Mouse (Mus musculus): Measurements from ENCODE around the gene Cxcr6. TPM values are rescaled to one million over a fixed set of nuclear protein-coding genes. Genes with fewer than 3 reads are reported as not detected.
"Not testable (repeated sequence)": the region's sequence is repeated elsewhere in the genome, so short reads cannot be mapped to it uniquely, and the experiment has no call there.

Gene Cxcr6
- polyA plus RNA-seq (2015; fragmentation: Nextera tagmentation; extraction: Ambion mirVana), result 0.31 and 0.45 TPM in 2 replicates

GRCm38 (mm10) chr9:123806267-123806666 is at the start of gene Cxcr6:
Cxcr6 (plus strand) TSS chr9:123806475.
- Histone ChIP-seq H3K9ac (no peak within 1 kb of the TSS), H3K36me3 (peaks cover 35% of the 10 kb centered on the region), H3K27ac (no peak within 1 kb of the TSS), H3K4me1 (no peaks in the 10 kb centered on the region), H3K9me3 (no peaks in the 10 kb centered on the region), H3K4me3 (no peak within 1 kb of the TSS), H3K4me2 (no peak within 1 kb of the TSS), H3K27me3 (no peaks in the 10 kb centered on the region)
- WGBS, result 87% methylated on average over 5 of the region's 5 CpGs
- ATAC-seq (ENCODE audit: insufficient number of reproducible peaks, insufficient read depth, low FRiP score, low TSS enrichment, low read depth), result no peak

GRCm38 (mm10) chr9:123756752-123757151 is 49.5 kb upstream of the Cxcr6 start:
- no peak overlapping the region for H3K4me3 ChIP-seq
- H3K4me2 ChIP-seq, result no peak overlapping the region
- no peaks in the 10 kb centered on the region for H3K9me3 ChIP-seq
- H3K27me3 ChIP-seq, result no peaks in the 10 kb centered on the region
- no peaks in the 10 kb centered on the region for H3K36me3 ChIP-seq
- 63% methylated on average over 3 of the region's 3 CpGs for WGBS
- no peaks in the 10 kb centered on the region for H3K4me1 ChIP-seq
- H3K27ac ChIP-seq, result no peak overlapping the region
- no peak overlapping the region for H3K9ac ChIP-seq
- no peak for ATAC-seq (ENCODE audit: insufficient number of reproducible peaks, insufficient read depth, low FRiP score, low TSS enrichment, low read depth)

DNA sequence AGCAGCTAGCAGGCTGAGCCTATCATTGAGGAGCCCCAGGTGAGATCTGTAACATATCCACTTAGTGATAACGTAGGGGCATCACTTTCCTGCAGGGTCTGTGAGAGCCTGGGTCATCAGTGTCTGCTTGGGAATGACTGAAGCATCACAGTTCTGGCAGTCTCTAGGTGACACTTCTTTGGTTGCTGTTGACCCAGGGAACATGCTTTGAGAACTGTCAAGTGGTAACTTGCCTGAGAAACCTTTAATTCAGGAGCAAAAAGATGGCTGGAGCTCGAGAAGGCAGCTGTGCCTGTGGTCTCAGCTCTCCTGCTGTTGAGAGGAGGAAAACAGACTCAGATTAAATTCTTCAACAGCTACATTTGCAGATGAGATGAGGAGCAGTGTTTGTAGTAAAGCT is 48.9 kb upstream of the Cxcr6 start:
- WGBS, result 52% methylated on average over 2 of the region's 2 CpGs
- H3K9me3 ChIP-seq, result no peaks in the 10 kb centered on the region
- no peak overlapping the region for H3K27ac ChIP-seq
- H3K4me2 ChIP-seq, result no peak overlapping the region
- ATAC-seq (ENCODE audit: insufficient number of reproducible peaks, insufficient read depth, low FRiP score, low TSS enrichment, low read depth), result no peak
- H3K36me3 ChIP-seq, result no peaks in the 10 kb centered on the region
- H3K4me3 ChIP-seq, result no peak overlapping the region
- no peaks in the 10 kb centered on the region for H3K4me1 ChIP-seq
- H3K9ac ChIP-seq, result no peak overlapping the region
- no peaks in the 10 kb centered on the region for H3K27me3 ChIP-seq

GRCm38 (mm10) chr9:123758156-123758555 is 48.1 kb upstream of the Cxcr6 start:
- no peak overlapping the region for H3K4me2 ChIP-seq
- no peaks in the 10 kb centered on the region for H3K36me3 ChIP-seq
- ATAC-seq (ENCODE audit: insufficient number of reproducible peaks, insufficient read depth, low FRiP score, low TSS enrichment, low read depth), result no peak
- no peak overlapping the region for H3K4me3 ChIP-seq
- H3K27ac ChIP-seq, result no peak overlapping the region
- 69% methylated on average over 1 of the region's 1 CpGs for WGBS
- H3K4me1 ChIP-seq, result peaks cover 5% of the 10 kb centered on the region; the same call in 1 of the 2 replicates
- no peak overlapping the region for H3K9ac ChIP-seq
- no peaks in the 10 kb centered on the region for H3K27me3 ChIP-seq
- H3K9me3 ChIP-seq, result no peaks in the 10 kb centered on the region

- Histone ChIP-seq H3K27me3 (no peaks in the 10 kb centered on the region), H3K4me1 (peaks cover 7% of the 10 kb centered on the region; the same call in 1 of the 2 replicates)
- no peak for ATAC-seq (ENCODE audit: insufficient number of reproducible peaks, insufficient read depth, low FRiP score, low TSS enrichment, low read depth)
These were observed 47.6 kb upstream of the Cxcr6 start for GRCm38 (mm10) chr9:123758645-123759044.

DNA sequence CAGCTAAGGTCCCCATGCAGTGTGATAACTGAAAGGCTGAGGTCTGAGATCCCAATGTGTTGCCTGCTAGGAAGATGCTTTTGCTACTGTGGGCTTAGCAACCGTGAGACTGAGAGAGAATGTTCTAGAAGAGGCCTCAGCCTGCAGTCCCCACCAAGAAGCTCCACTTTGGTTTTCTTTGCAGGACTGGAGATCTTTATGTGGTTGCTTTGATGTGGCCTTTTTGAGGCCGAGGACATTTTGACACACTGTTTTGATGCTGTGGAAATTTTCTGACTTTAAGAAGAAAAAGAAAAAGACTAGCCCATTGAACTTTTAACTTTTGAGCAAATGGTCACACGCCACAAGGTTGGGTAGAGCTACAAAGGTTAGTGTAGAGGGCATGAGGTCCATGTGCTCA is 45.5 kb upstream of the Cxcr6 start:
- no peaks in the 10 kb centered on the region for H3K36me3 ChIP-seq
- no peak overlapping the region for H3K9ac ChIP-seq
- no peaks in the 10 kb centered on the region for H3K27me3 ChIP-seq
- no peak overlapping the region for H3K4me2 ChIP-seq
- no peak overlapping the region for H3K4me3 ChIP-seq
- ATAC-seq (ENCODE audit: insufficient number of reproducible peaks, insufficient read depth, low FRiP score, low TSS enrichment, low read depth), result no peak
- H3K9me3 ChIP-seq, result no peaks in the 10 kb centered on the region
- no peak overlapping the region for H3K27ac ChIP-seq
- 73% methylated on average over 3 of the region's 3 CpGs for WGBS
- peaks cover 7% of the 10 kb centered on the region; the same call in 1 of the 2 replicates for H3K4me1 ChIP-seq

More at GRCm38 (mm10) chr9:123758645-123759044, 47.6 kb upstream of the Cxcr6 start:
- H3K4me3 ChIP-seq, result no peak overlapping the region
- H3K27ac ChIP-seq, result no peak overlapping the region
- no peak overlapping the region for H3K9ac ChIP-seq
- no peaks in the 10 kb centered on the region for H3K9me3 ChIP-seq
- WGBS, result 76% methylated on average over 4 of the region's 4 CpGs
- no peak overlapping the region for H3K4me2 ChIP-seq
- H3K36me3 ChIP-seq, result no peaks in the 10 kb centered on the region

DNA sequence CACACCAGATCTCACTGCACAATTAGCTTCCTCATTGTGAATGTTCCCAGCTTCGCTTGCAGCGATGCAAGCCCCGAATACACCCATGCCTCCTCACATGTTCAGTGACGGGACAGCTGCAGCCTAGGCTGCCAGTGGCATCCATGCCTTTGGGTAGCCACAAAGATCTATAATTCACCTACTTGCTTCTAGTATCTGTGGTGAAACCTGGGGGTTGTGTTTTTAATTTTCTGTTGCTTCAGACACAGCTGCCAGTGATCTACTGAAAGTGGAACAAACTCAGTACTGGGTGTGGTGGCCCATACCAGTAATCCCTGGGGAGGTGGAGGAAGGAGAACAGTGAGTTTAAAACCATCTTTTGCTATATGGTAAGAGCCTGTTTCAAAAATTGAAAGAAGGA is 43.4 kb upstream of the Cxcr6 start:
- H3K9ac ChIP-seq, result no peak overlapping the region
- H3K9me3 ChIP-seq, result no peaks in the 10 kb centered on the region
- H3K4me2 ChIP-seq, result no peak overlapping the region
- no peaks in the 10 kb centered on the region for H3K27me3 ChIP-seq
- no peak overlapping the region for H3K27ac ChIP-seq
- no peaks in the 10 kb centered on the region for H3K36me3 ChIP-seq
- 67% methylated on average over 4 of the region's 4 CpGs for WGBS
- H3K4me3 ChIP-seq, result no peak overlapping the region
- ATAC-seq (ENCODE audit: insufficient number of reproducible peaks, insufficient read depth, low FRiP score, low TSS enrichment, low read depth), result no peak
- peaks cover 7% of the 10 kb centered on the region; the same call in 1 of the 2 replicates for H3K4me1 ChIP-seq

DNA sequence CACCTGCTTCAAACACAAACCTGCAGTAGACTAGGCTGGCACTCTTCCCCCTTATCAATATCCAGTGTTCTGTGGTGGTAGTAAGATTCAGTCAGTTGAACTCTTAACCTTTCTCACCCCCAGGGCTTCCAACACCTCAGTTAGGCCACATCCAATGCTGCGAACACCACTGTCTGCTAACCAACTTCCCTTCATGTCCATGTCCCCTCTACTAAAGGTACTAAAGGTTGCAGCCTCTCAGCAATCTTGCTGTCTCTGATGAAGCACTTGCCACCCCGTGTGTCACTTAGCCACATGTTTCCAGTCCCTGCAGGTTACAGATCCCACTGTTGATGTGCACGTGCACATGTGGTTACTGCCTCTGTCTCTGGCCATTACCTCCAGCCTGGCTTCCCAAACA is 42.5 kb upstream of the Cxcr6 start:
- 81% methylated on average over 3 of the region's 3 CpGs for whole genome bisulfite sequencing
- no peak for ATAC-seq (ENCODE audit: insufficient number of reproducible peaks, insufficient read depth, low FRiP score, low TSS enrichment, low read depth)

DNA sequence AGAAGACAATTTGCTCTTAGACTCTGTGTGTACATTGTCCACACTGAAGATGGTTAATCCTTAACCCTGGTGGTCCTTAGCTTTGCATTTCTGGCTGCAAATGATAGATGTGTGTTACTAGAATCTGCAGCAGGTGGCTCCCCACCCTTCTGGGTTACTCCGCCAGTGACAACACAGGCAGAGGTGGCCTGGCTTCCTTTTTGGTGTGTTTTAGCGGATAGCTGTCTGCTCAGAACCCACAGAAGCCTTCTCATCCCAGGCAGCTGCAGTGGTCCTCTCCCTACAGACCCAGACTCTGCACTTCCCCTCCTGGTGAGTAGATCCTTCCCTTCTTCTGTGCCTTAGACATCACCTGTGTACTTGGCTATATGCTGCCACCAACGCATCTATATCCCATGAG is 39.3 kb upstream of the Cxcr6 start:
- no peak for ATAC-seq (ENCODE audit: insufficient number of reproducible peaks, insufficient read depth, low FRiP score, low TSS enrichment, low read depth)
- peaks cover 15% of the 10 kb centered on the region for H3K4me1 ChIP-seq
- H3K9me3 ChIP-seq, result no peaks in the 10 kb centered on the region
- H3K27ac ChIP-seq, result no peak overlapping the region
- H3K36me3 ChIP-seq, result no peaks in the 10 kb centered on the region
- H3K9ac ChIP-seq, result no peak overlapping the region
- 83% methylated on average over 3 of the region's 3 CpGs for WGBS
- H3K4me3 ChIP-seq, result no peak overlapping the region
- no peaks in the 10 kb centered on the region for H3K27me3 ChIP-seq
- no peak overlapping the region for H3K4me2 ChIP-seq

More for the DNA sequence above, 42.5 kb upstream of the Cxcr6 start:
- Histone ChIP-seq H3K9ac (no peak overlapping the region), H3K4me2 (no peak overlapping the region), H3K36me3 (no peaks in the 10 kb centered on the region), H3K9me3 (no peaks in the 10 kb centered on the region), H3K27me3 (no peaks in the 10 kb centered on the region), H3K4me1 (peaks cover 7% of the 10 kb centered on the region; the same call in 1 of the 2 replicates), H3K27ac (no peak overlapping the region), H3K4me3 (no peak overlapping the region)

- no peak for ATAC-seq (ENCODE audit: insufficient number of reproducible peaks, insufficient read depth, low FRiP score, low TSS enrichment, low read depth)
- Histone ChIP-seq H3K9me3 (no peaks in the 10 kb centered on the region), H3K4me2 (no peak overlapping the region), H3K27ac (no peak overlapping the region), H3K27me3 (no peaks in the 10 kb centered on the region), H3K9ac (no peak overlapping the region), H3K4me1 (peaks cover 8% of the 10 kb centered on the region), H3K36me3 (no peaks in the 10 kb centered on the region), H3K4me3 (no peak overlapping the region)
- 86% methylated on average over 1 of the region's 1 CpGs for WGBS
These were observed 37.8 kb upstream of the Cxcr6 start for GRCm38 (mm10) chr9:123768443-123768842.

DNA sequence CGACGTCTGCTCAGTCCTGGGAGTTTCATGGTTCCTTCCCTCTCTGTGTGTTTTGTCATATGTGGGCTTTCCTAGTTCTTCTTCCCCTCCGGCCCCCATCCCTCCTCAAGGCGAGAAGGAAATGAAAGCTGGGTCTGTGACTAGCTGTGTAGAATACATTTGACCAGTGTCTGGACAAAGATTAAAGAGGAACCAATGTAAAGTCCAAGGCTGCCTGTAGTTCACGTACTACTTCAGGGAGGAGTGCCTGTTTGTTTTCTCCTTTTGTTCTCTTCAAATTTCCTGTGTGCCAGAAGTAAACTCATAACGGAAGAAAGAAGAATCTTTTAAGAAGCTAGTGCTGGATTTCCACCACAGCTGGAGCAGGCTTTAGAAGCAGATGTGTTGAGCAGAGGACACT is 36.7 kb upstream of the Cxcr6 start:
- H3K4me2 ChIP-seq, result no peak overlapping the region
- no peaks in the 10 kb centered on the region for H3K36me3 ChIP-seq
- no peaks in the 10 kb centered on the region for H3K27me3 ChIP-seq
- H3K9me3 ChIP-seq, result no peaks in the 10 kb centered on the region
- H3K27ac ChIP-seq, result no peak overlapping the region
- WGBS, result 52% methylated on average over 6 of the region's 6 CpGs
- no peak overlapping the region for H3K4me3 ChIP-seq
- H3K9ac ChIP-seq, result no peak overlapping the region
- peaks cover 8% of the 10 kb centered on the region for H3K4me1 ChIP-seq
- no peak for ATAC-seq (ENCODE audit: insufficient number of reproducible peaks, insufficient read depth, low FRiP score, low TSS enrichment, low read depth)

GRCm38 (mm10) chr9:123773299-123773698 is 33.0 kb upstream of the Cxcr6 start:
- H3K27ac ChIP-seq; H3K36me3 ChIP-seq; H3K9me3 ChIP-seq; H3K9ac ChIP-seq; H3K4me3 ChIP-seq; ATAC-seq (ENCODE audit: insufficient number of reproducible peaks, insufficient read depth, low FRiP score, low TSS enrichment, low read depth); H3K4me1 ChIP-seq; H3K27me3 ChIP-seq; H3K4me2 ChIP-seq: not testable (repeated sequence)
- WGBS, result 35% methylated on average over 2 of the region's 2 CpGs
